Mouse (Mus musculus) ZHBTc4 (cell line): Measurements from ENCODE around the gene Rd3.

Experiments
- DNase-seq: peaks from one replicate; pipeline ENCODE4 v3.0.0-alpha.2; 2011; ENCODE audit warnings: low read depth, low spot score

Gene Rd3

GRCm38 (mm10) chr1:191963948-191964772 lies 13.0 kb upstream of the Rd3 start:
- peak; percentile 96 for DNase-seq

DNA sequence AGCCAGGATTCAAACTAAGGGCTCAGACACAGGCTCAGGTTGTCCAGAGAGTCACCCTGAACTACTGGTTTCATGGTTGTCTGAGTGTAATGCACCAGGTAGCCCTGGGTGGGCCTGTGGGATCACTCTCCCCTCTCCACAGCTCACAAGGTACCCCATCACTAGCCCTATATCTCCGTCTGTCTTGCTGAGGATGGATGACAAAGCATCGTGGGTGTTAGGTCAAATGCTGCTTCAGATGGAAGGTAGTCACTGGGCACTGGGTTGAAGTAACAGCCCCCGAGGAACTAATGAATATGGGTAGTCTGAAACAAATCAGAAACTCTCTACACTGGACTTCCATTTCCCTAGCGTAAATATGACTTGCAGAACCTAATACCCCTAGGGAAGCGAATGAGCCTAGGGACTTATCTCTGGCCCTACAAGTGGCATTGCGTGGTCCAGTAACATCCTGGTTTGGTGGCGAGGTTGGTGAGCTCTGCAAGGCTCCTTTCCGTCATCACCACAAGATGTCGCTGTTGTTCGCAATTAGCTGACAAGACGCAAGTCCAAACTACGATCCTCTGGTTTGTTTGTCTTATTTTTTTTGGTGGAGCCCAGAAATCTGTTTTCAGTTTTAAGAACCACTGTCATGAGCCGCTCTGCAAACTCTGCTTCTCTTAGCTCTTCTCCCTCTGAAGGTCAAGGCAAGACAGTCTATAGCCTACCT lies 12.2 kb upstream of the Rd3 start:
- DNase-seq, result peak; percentile 91

- no peak for DNase-seq
These were observed 7.2 kb upstream of the Rd3 start for GRCm38 (mm10) chr1:191969939-191970338.

GRCm38 (mm10) chr1:191974509-191975405 lies 2.4 kb upstream of the Rd3 start:
- DNase-seq, result no peak

- DNase-seq, result no peak
These were observed 4.4 kb downstream of the Rd3 start for GRCm38 (mm10) chr1:191981426-191982102.

DNA sequence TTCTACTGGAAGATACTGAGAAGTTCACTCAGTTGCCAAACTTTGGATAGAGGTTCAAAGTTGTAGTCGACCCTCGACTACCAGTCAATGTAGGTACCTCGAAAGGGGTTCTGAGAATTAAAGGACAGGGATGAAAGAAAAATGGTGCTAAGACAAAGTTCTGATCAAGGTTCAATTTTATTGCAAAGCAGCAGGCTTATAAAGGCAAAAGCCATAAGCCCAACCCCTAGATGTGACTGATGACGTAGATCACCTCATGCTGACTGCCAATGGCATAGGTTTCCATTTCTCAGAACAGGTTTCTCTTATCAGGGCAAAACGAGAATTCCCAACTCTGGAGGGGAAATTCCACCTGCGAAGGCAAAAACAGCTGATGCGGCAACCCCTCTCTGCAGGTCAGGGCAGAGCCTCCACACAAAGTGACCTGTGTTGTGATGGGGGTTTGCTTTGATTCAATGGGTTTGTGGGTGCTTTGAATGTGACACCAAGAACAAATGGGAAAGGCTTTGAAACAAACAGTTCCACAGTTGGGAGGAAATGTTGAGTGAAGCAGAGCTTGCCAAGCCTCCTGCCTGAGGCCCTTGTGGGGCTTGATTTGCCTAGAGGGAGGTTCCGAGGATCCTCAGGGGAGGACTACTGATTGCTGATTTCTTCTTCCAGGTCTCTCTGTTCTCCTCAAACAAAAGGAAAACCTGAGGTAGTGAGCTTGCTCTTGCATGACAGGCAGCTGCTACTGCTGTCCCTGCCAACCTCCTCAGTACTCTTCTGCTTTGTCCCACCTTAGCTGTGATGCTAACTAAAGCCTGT lies 9.7 kb downstream of the Rd3 start:
- DNase-seq, result no peak

DNA sequence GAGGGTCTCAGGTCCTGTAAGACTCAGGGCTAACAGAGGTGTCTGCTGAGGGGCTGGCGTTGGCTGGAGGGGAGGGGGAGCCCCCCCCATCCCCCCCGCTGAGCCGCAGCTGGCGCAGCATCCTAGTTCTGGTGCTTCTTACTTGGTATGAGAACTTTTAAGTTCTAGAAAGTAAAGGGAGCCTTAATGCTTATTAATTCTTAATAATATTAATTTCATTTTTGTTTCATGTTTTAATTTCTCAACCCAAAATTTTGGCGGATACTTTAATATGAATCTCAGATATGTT lies 10.3 kb downstream of the Rd3 start:
- DNase-seq, result no peak

- DNase-seq, result no peak
These were observed 11.5 kb downstream of the Rd3 start for GRCm38 (mm10) chr1:191988646-191989045.

DNA sequence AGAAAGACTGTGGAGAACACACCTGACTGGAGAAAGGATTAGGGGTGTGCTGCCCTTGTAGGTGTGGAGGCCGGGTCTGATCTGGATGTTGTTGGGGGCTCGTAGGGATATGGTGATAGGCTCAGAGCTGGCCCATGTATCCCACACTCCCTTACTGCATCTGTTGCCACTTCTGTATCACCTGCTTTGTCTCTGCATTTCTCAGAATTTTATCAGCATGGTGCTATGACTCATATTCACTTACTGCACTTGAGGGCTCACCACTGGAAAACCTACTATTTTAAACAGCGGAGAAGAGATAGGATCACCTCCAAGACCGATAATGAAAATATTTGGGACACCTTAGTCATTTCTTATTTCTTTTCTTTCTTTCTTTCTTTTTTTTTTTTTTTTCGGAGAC lies 11.9 kb downstream of the Rd3 start:
- no peak for DNase-seq

- DNase-seq, result peak; percentile 95
These were observed 12.8 kb downstream of the Rd3 start for GRCm38 (mm10) chr1:191989994-191990393.

- no peak for DNase-seq
These were observed 15.0 kb downstream of the Rd3 start for GRCm38 (mm10) chr1:191992040-191992780.

DNA sequence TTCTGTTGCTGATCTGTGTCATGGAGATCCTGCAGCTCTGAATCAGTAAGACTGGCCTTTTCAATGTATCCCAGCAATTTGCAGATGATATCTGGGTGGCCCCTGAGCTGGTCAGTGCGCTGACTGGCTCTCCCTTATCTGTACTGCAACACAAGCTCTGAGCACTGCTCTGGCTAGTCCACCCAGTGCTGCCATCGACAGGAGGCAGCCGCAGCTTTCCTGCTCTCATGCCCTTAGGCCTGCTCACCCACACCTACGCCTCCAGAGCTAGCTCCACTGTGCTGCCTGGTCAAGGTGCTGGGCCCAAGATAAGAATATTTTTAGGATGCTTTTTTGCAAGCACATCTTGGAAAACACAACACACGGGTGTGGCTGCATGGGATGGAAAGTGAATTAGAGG lies 17.3 kb downstream of the Rd3 start:
- DNase-seq, result no peak

GRCm38 (mm10) chr1:191995488-191995887 lies 18.3 kb downstream of the Rd3 start:
- DNase-seq, result peak; percentile 84

DNA sequence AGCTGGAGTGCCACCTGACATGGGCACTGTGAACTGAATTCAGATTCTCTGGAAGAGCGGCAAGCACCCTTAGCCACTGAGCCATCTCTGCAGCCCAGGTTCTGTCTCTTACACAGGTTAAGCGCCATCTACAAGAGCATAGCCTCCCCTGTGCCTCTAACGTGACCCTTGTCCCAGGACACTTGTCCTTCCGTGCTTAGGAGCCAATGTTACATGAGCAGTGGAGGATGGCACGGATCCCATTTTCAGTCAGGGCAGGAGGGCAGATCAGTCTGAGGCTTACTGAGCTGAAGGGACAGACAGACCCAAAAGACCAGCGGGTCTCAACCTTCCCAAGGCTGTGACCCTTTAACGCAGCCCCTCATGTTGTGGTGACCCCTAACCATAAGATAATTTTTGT lies 18.7 kb downstream of the Rd3 start:
- DNase-seq, result no peak

- DNase-seq, result no peak
These were observed 19.5 kb downstream of the Rd3 start for GRCm38 (mm10) chr1:191996621-191997185.

DNA sequence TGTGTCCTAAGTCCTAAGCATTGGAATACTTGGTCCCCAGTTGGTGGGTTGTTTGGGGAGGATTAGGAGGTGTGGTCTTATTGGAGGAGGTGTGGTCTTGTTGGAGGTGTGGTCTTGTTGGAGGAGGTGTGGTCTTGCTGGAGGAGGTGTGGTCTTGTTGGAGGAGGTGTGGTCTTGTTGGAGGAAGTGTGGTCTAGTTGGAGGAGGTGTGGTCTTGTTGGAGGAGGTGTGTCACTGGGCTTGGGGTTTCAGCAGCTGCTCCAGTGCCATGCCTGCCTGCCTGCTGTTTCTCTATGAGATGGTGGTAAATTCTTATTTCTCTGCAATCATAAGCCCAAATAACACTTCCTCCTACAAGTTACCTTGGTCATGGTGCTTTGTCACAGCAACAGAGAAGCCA lies 21.9 kb downstream of the Rd3 start:
- DNase-seq, result peak; percentile 54
